Mouse (Mus musculus): ENCODE results near the gene Gm33543.

Gm33543 gene

GRCm38 (mm10) chr10:95842789-95843637, at the start of gene Gm33543:
Gene Gm33543, minus strand, starts transcription at chr10:95842930.
- DNase-seq (ENCODE audit: low spot score), result no peak

GRCm38 (mm10) chr10:95892132-95892531, 49.4 kb upstream of the Gm33543 start:
- DNase-seq (ENCODE audit: low spot score), result no peak

GRCm38 (mm10) chr10:95891214-95891960, 48.7 kb upstream of the Gm33543 start:
- no peak for DNase-seq (ENCODE audit: low spot score)

GRCm38 (mm10) chr10:95883761-95884517, 41.2 kb upstream of the Gm33543 start:
- DNase-seq (ENCODE audit: low spot score), result no peak

- DNase-seq (ENCODE audit: low spot score), result no peak
Observed at GRCm38 (mm10) chr10:95882036-95882435, 39.3 kb upstream of the Gm33543 start.

GRCm38 (mm10) chr10:95879983-95880934, 37.5 kb upstream of the Gm33543 start:
- DNase-seq (ENCODE audit: low spot score), result no peak

GRCm38 (mm10) chr10:95870782-95871181, 28.1 kb upstream of the Gm33543 start:
- no peak for DNase-seq (ENCODE audit: low spot score)

GRCm38 (mm10) chr10:95868348-95868747, 25.6 kb upstream of the Gm33543 start:
- no peak for DNase-seq (ENCODE audit: low spot score)

GRCm38 (mm10) chr10:95867596-95867995, 24.9 kb upstream of the Gm33543 start:
- no peak for DNase-seq (ENCODE audit: low spot score)

GRCm38 (mm10) chr10:95864349-95865124, 21.8 kb upstream of the Gm33543 start:
- DNase-seq (ENCODE audit: low spot score), result no peak

- DNase-seq (ENCODE audit: low spot score), result no peak
Observed at GRCm38 (mm10) chr10:95862664-95863063, 19.9 kb upstream of the Gm33543 start.

- peak; percentile 27 for DNase-seq (ENCODE audit: low spot score)
Observed at GRCm38 (mm10) chr10:95858164-95858563, 15.4 kb upstream of the Gm33543 start.

GRCm38 (mm10) chr10:95855411-95855810, 12.7 kb upstream of the Gm33543 start:
- DNase-seq (ENCODE audit: low spot score), result no peak

GRCm38 (mm10) chr10:95850504-95850903, 7.8 kb upstream of the Gm33543 start:
- peak; percentile 12 for DNase-seq (ENCODE audit: low spot score)

- DNase-seq (ENCODE audit: low spot score), result no peak
Observed at GRCm38 (mm10) chr10:95846739-95847138, 4.0 kb upstream of the Gm33543 start.

GRCm38 (mm10) chr10:95846281-95846680, 3.6 kb upstream of the Gm33543 start:
- no peak for DNase-seq (ENCODE audit: low spot score)

- no peak for DNase-seq (ENCODE audit: low spot score)
Observed at GRCm38 (mm10) chr10:95843878-95844277, 1.1 kb upstream of the Gm33543 start.

- DNase-seq (ENCODE audit: low spot score), result no peak
Observed at GRCm38 (mm10) chr10:95841241-95841640, 1.5 kb downstream of the Gm33543 start.

GRCm38 (mm10) chr10:95839803-95840202, 2.9 kb downstream of the Gm33543 start:
- DNase-seq (ENCODE audit: low spot score), result no peak

- DNase-seq (ENCODE audit: low spot score), result no peak
Observed at GRCm38 (mm10) chr10:95839036-95839435, 3.7 kb downstream of the Gm33543 start.

Data from layer of hippocampus, adult 9-10 months (tissue).